Mouse (Mus musculus) adrenal gland, postnatal 10 days (tissue): Measurements from ENCODE around the gene Orm2. TPM values are rescaled to one million over a fixed set of nuclear protein-coding genes. Genes with fewer than 3 reads are reported as not detected.

Source experiments
- DNase-seq: peaks from one replicate; pipeline ENCODE4 v3.0.0; 2021; ENCODE audit warnings: mixed read lengths
- total RNA-seq, 2 experiments: library from RNA; stranded (reverse); gene quantifications; 2 replicates each; pipeline ENCODE4 v1.2.3; 2021

Orm2 gene
- total RNA-seq, 2 experiments from 2014 or later: 0.84 TPM; not detected in 1

GRCm38 (mm10) chr4:63377483-63377882 lies 15.2 kb downstream of the Orm2 start:
- no peak for DNase-seq

DNA sequence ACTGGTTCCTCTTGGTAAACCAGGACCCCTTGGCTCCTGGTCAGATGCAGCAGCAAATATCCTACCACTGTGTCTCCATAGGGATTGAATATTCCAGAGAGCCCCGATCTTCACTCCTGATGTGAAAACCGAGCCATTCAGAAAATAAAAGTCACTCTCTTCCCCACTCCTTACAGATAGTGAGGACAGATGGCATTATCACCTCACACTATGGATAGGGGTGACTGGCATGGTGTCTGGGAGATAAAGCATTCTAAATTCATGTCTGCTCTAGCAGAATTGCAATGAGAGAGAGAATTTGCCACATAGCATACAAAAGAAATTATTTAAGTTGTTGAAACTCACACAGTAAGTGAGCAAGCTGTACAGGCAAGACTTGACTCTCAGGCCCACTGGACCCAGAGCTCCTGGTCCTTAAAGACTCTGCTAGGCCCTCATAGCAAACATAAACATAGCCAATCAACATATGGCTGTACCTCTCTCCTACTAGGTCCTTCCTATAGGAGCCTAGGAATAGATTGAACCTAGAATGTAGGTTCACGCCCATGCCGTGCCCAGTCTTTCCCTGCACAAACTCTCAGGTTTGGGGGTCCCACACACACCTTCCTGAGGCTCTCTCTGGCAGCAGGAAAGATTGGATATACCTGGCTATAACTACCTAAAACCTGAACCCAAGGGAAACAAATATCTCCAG lies 20.6 kb downstream of the Orm2 start:
- DNase-seq: no peak

DNA sequence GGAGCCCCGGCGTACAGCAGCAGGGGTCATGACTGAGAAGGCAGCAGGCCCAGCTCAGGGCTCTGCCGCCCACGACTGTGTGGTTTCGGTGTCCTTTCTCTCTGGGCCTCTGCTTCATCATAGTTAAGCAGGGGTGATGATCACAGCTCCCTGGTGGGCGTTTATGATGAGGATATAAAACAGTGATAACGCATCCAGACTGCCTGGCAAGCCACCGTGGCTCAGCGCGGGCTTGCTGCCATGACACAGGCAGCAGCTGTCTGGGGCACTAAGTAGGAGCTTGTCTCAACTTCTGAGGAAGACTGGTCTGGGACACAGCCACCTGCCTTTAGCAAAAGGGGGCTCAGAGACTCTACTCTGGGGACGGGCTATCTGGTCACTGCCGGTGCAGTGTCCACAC lies 21.2 kb downstream of the Orm2 start:
- DNase-seq: no peak

DNA sequence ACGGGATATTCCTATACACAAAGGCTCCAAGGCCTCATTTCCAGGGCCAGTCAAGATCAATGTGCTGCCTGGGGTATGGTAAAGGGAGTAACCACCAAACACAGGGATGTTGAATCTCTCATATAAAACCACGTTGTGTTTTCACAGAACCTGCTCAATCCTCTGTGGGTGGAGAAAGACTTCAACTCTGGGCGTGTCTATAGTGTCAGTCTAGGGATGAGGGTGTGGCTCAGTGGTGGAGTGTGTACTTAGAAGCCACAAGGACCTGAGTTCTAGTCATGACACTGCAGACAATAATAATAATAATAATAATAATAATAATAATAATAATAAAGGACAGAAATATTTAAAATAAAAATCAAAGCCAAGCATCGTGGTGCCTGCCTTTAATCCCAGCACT lies 22.0 kb downstream of the Orm2 start:
- DNase-seq: no peak

GRCm38 (mm10) chr4:63385253-63385652 lies 23.0 kb downstream of the Orm2 start:
- DNase-seq: peak; percentile 30

DNA sequence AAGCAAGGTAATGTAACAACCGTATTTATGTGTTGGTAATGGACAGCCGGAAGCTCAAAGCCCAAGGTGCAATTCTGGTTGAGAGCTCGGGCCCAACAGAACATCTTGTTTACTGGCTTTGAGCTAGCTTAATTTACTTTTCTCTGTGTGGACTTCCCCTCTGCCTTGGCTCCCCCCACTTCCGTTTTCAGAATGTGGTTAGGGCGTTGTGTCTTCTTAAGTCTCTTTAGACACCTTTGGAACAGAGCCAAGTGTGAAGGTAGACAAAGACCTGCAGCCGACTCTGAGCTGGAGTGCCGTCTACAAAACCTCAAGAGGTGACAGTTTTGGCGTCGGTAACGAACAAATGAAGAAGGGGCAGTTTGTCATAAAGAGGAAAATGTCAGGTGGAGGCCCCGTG lies 23.5 kb downstream of the Orm2 start:
- no peak for DNase-seq

GRCm38 (mm10) chr4:63388029-63388428 lies 25.8 kb downstream of the Orm2 start:
- DNase-seq: no peak

GRCm38 (mm10) chr4:63389121-63389886 lies 27.1 kb downstream of the Orm2 start:
- DNase-seq: no peak

DNA sequence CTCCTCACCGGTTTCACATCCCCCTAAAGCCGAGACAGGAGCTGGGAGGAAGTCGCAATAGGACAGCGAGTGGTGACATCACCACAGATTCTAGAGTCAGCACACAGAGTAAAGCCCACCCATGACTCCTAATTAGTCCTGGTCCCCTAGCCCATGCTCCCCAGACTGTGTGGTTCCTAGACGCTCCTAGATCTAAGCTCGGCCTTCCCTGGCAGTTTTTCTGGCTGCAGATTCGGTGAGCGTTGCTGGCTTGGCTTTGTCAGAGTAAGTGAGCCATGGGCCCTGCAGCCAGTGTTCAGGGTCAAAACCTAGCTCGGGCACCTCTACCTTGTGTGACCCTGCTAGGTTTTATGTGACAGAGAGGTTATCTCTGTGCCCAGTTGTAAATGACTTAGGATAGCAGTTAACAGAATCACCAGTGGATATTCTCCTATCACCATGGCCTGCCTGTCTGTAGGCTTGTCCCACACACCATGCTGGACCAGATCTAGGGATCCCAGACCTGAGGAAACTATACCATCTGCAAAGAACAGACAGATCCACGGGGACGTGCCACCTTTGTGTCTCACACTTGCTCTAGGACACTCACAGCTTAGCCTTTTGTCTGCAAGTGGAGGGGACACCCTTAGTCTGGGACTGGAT lies 27.8 kb downstream of the Orm2 start:
- DNase-seq: no peak

- no peak for DNase-seq
These were observed 29.1 kb downstream of the Orm2 start for GRCm38 (mm10) chr4:63391322-63391721.

GRCm38 (mm10) chr4:63397981-63398537 lies 35.8 kb downstream of the Orm2 start:
- DNase-seq: no peak

DNA sequence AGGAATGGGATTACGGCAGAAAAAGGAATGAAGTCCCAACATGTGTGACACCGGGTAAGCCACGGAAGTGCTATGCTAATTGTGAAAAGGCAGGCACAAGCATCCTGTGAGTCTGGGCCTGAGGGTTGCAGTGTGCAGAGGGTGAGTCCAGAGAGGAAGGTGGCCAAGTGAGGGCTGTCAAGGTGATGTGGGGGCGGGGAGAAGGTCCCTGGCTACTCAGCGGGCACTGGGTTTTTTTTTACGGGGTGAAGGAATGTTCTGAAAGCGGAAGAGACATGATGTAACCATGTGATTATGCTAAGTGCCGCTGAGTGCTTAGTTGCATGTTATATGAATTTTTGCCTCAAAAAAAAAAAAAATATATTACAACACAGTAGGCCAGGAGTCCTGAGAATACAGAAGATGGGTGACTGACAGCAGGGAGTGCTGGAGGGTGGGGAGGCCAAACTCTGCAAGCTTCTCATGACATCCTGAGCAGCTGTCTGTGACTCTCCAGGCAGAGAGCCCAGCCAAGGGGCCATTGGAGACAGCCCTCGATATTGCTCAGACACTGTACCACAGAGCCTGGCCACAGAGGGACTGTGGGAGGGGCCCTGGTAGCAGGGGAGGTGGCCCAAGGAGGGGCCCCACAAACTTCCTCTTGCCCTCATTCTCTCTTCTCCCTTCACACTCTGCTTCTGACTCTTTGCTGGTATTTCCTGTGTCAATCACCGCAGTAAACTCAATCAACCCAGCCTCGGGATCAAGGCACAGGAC lies 36.8 kb downstream of the Orm2 start:
- DNase-seq: no peak

DNA sequence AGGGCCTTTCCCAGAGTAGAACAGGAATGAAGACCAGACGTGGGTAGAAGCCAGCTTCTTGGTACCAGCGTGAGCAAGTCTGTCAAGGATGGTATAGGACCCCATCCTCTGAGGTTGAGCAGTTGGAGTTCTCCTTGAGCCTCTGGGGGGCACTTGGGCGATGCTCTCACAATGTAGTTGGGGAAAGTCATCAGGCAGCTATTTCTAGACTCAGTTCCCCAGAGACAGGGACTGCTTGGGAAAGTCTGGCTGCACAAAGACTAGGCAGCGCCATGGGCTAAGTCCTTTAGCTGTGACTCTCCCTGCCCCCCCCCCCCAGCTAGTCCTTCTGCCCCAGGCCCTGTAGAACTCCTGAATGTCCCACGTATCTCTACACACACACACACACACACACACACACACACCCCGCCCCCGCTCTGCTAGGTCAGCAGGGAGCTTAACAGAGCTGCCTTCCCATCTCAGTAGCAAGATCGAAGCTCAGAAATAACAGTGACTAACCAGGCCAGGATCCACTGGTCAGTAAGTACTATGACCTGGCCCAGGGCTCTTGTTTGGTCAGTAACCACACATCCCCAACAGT lies 37.5 kb downstream of the Orm2 start:
- DNase-seq: no peak

DNA sequence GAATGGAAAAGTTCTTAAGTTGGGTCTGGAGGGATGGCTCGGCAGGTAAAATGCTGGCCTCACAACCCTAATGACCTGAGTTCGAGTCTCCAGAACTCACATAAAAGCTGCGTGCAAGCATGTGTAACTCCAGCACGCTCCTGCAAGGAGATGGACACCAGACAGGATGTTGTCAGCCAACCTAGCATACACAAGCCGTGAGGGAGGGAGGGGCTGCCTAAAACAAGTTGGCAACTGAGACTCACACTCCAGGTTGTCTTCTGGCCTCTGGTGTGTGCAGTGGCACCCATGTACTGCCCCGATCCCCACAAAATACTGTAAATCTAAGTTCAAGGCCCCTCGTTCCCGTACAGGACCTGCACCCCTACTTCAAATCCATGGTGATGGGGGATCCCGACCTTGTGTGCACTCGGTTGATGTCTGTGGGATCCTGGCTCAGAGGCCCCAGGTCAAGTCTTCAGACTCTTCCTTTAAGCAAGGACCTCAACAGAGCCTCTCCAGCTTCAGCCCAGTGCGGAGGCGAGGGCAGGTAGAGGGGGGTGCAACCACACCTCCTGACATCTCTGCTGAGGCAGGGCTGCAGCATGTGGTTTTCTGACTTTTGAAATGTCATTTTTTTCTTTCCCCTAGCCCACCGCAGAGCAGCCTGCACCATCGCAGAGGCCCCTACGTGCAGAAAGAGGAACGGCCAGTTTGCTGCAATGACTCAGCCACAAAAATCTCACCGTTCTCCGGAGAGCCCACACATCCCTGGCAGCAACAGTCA lies 38.5 kb downstream of the Orm2 start:
- no peak for DNase-seq

DNA sequence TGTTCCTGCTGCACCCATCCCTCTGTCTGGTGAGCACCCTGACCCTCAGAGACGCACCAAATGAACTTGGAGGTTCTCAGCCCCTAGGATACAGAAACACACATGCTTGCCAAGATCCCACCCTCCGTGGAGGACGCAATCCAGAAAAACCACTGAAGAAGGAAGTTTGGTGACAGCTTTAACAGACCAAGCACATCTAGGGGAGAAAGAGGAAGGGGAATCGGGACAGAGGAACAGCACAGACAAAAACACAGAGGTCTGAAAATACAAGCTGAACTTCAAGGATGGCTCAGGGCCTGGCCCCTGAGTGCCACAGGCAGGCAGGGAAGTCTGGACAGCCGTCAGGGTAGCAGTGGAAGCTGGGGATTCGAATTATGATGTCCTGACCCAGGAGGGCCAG lies 39.4 kb downstream of the Orm2 start:
- no peak for DNase-seq

GRCm38 (mm10) chr4:63402056-63402455 lies 39.8 kb downstream of the Orm2 start:
- DNase-seq: no peak

DNA sequence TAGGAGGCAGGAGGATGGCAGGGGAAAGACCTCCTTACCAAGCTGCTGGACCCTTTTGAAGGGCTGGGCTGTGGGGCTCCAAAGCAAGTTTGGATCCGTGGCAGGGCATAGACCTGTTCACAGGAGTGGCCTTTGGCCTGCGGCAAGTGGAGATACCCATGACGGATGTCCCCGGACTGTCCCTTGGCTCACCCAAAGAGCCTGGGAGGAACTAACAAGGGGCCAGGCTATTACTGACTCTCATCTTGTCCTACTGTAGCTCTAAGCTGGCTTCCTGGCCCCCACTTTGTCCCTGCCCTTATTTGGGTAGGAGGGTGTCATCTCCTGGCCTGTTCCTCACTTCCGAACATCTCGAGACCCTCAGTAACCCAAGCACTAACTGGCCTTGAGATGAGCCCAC lies 40.3 kb downstream of the Orm2 start:
- DNase-seq: peak; percentile 35

DNA sequence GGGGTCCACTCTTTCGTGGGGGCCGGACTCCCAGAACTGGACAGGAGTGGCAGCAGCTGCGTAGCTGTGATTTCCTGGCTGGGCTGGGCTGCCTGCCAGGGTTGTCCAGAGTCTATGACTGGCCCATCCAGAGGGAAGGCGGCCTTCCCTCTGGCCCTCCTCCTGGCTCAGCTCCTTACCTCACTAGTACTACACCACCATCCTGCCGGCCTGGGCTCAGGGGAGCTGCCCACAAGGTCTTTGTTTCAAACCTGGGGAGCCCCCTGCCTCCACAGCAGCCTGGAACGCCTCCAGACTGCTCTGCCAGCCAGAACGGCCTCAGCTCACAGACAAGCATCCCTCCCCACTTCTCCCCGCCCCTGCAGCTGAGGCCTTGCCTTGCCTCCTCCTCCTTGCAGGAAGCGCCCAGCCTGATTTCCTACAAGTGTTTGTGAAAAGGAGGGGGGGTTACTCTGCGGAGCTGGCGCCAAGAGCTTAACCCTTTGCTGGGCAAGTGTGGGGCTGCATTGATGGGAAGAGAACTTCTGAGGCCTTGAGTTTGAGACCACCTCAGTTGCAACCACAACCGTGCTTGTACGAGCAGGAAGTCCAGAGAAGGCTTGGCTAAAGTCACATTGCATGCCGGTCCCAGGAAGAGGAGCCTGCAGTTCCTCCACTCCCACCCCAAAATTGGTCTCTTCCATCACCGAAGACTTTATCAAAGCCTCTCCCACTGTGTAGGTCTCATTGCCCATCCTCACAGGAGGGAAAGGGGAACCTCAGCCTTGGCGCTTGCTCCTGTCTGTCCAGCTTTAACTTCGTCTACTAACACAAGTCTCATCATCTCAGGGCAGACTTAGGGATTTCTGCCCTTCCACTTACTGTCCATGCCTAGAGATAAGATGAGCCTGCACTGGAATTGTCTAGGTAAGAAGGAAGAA lies 41.1 kb downstream of the Orm2 start, which contains the start of gene Akna:
Gene Akna (minus strand): TSS at position 315 of the 920 bp plus-strand sequence.
- DNase-seq: peak; percentile 94

DNA sequence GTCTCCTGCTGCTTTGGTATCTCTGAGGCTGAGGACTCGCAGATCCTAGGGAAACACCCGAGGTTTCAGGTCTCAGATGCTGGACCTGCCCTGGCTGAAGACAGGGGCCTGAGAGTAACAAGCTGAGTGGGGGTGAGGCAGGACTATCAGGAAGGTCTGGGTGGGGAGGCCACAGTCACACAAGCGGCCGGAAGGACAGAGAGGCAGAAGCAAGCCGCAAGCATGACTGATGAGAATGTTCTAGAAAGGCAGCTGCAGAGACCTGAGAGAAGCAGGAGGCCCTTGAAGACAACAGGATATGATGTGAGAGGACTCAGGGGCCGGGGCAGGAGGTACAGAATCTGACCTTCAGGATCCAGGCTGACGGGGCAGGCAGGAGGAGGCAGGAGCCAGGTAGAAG lies 42.0 kb downstream of the Orm2 start:
- DNase-seq: no peak

DNA sequence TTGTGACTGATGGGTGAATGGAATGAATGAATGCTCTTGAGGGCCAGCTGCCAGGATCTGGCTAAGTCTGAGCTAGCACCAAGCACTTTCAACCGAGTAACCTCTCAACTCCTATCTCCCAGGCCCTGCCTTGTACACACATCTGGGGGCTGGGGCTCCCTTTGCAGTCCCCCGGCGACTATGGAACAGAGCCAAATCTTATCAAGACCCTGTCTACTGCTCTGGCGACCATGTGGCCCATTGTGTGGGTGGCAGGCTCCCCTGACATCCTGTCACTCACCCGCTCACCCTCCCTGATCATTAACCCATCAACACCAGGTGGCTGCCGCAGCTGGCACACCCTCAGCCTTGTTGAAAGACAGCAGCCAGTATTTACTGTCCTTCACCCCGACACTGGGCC lies 42.8 kb downstream of the Orm2 start:
- DNase-seq: no peak
